In genomic region chr7:45641391-45642040, GRCm38 (mm10) we compare ENCODE assay signal across 9 mouse cellular contexts. TPM values are rescaled to one million over a fixed set of nuclear protein-coding genes. Genes with fewer than 3 reads are reported as not detected.
A peak's percentile ranks its signal among the peaks of the same experiment; 100 is the strongest.
DNase-seq lines count a peak whose midpoint lies in the region; ATAC-seq lines count a peak whose summit lies in the region.
"Had no signal": no experiment of that assay in that cellular context is flagged by ENCODE, and none has a peak within 500 bp of the region (broad histone marks: within the 10 kb centered on the region; RNA-seq: fewer than 3 reads in every experiment).

No protein-coding gene starts in this region.

- H3K4me2 ChIP-seq in forebrain, embryonic 12.5 days, result no peak overlapping the region
- H3K4me2 ChIP-seq in forebrain, embryonic 11.5 days (ENCODE audit: low read depth, low read length, severe bottlenecking), result no peak overlapping the region

- H3K9ac ChIP-seq in forebrain, embryonic 12.5 days, result no peak overlapping the region
- H3K9ac ChIP-seq in forebrain, embryonic 11.5 days (ENCODE audit: low read length), result no peak overlapping the region

- WGBS in forebrain, embryonic 12.5 days, result 74% methylated on average over 12 of the region's 17 CpGs
- WGBS in forebrain, embryonic 11.5 days, result 73% methylated on average over 17 of the region's 17 CpGs

- peaks cover 32% of the 10 kb centered on the region for H3K4me1 ChIP-seq in forebrain, embryonic 12.5 days
- H3K4me1 ChIP-seq in forebrain, embryonic 11.5 days (replicated peaks; ENCODE audit: control insufficient read depth, insufficient read depth, low read length), result peaks cover 15% of the 10 kb centered on the region

- no peak for DNase-seq in forebrain, embryonic 11.5 days (ENCODE audit: low spot score)
- DNase-seq in cerebellum, postnatal 25 days, result peak; percentile 68 to 77
- DNase-seq in heart, postnatal 14 days, result peak; percentile 61 to 71
- peak; percentile 37 to 58 for DNase-seq in lung, adult 18-20 months
- no peak for DNase-seq in spleen, postnatal 36 days (ENCODE audit: low spot score in 2 of 2)
- DNase-seq in B cell, adult 2 months, result no peak
- DNase-seq in spleen, adult 18-20 months, result no peak

- ATAC-seq in forebrain, embryonic 12.5 days (ENCODE audit: low FRiP score), result no peak
- no peak for ATAC-seq in forebrain, embryonic 11.5 days (replicated peaks; ENCODE audit: low FRiP score)

- intact Hi-C loops in heart, postnatal 14 days (cut with DNase I), result no loop called here

- H3K4me3 ChIP-seq in forebrain, embryonic 12.5 days (replicated peaks), result no peak overlapping the region
- H3K4me3 ChIP-seq in forebrain, embryonic 11.5 days (ENCODE audit: low read depth, low read length), result no peak overlapping the region

- peaks cover 17% of the 10 kb centered on the region for H3K27me3 ChIP-seq in forebrain, embryonic 12.5 days
- no peaks in the 10 kb centered on the region for H3K27me3 ChIP-seq in forebrain, embryonic 11.5 days (ENCODE audit: control insufficient read depth, insufficient read depth, low read length)

- H3K27ac ChIP-seq in forebrain, embryonic 12.5 days, result 0 out of 2 replicates have a peak overlapping the region, but pooled peaks have one; percentile 27
- H3K27ac ChIP-seq in forebrain, embryonic 11.5 days (ENCODE audit: low read depth, low read length), result no peak overlapping the region

- peaks cover 4% of the 10 kb centered on the region; the same call in 1 of the 2 replicates for H3K36me3 ChIP-seq in forebrain, embryonic 12.5 days (replicated peaks)
- no peaks in the 10 kb centered on the region for H3K36me3 ChIP-seq in forebrain, embryonic 11.5 days (ENCODE audit: control insufficient read depth, insufficient read depth, low read length)

- no peaks in the 10 kb centered on the region for H3K9me3 ChIP-seq in forebrain, embryonic 12.5 days
- H3K9me3 ChIP-seq in forebrain, embryonic 11.5 days (ENCODE audit: control insufficient read depth, low read length), result no peaks in the 10 kb centered on the region

RNA-seq across cellular contexts. Expression of gene Mamstr, which starts 1.7 kb away (rescaled TPM):
- polyA plus RNA-seq in forebrain, embryonic 12.5 days (2016; fragmentation: Nextera tagmentation; extraction: Ambion mirVana), result 2.6 and 3.1 TPM in 2 replicates
- 1.7 and 3.3 TPM in 2 replicates for polyA plus RNA-seq in forebrain, embryonic 11.5 days (2014; fragmentation: Nextera tagmentation; extraction: Ambion mirVana)
- total RNA-seq in heart, postnatal 14 days (2021), result 1 to 10 TPM; 6.4 to 6.9 TPM

RNA-seq across cellular contexts. Expression of gene Rasip1, which starts 14.2 kb away (rescaled TPM):
- 8.3 and 8.9 TPM in 2 replicates for polyA plus RNA-seq in forebrain, embryonic 12.5 days (2016; fragmentation: Nextera tagmentation; extraction: Ambion mirVana)
- 6.5 and 7.3 TPM in 2 replicates for polyA plus RNA-seq in forebrain, embryonic 11.5 days (2014; fragmentation: Nextera tagmentation; extraction: Ambion mirVana)
- total RNA-seq in heart, postnatal 14 days (2021), result 10 to 100 TPM; 42.6 to 42.8 TPM
- polyA plus RNA-seq: C2C12 had no signal

RNA-seq across cellular contexts. Expression of gene Izumo1, which starts 19.9 kb away (rescaled TPM):
- 0.13 TPM in 1 of 2 replicates, not detected in the other for polyA plus RNA-seq in forebrain, embryonic 12.5 days (2016; fragmentation: Nextera tagmentation; extraction: Ambion mirVana)
- polyA plus RNA-seq in forebrain, embryonic 11.5 days (2014; fragmentation: Nextera tagmentation; extraction: Ambion mirVana), result not detected in 2 replicates
- under 1 TPM; 0.54 to 0.67 TPM for total RNA-seq in heart, postnatal 14 days (2021)
- polyA plus RNA-seq: C2C12 had no signal

RNA-seq across cellular contexts. Expression of gene Fut1, which starts 24.4 kb away (rescaled TPM):
- 0.10 and 0.24 TPM in 2 replicates for polyA plus RNA-seq in forebrain, embryonic 12.5 days (2016; fragmentation: Nextera tagmentation; extraction: Ambion mirVana)
- polyA plus RNA-seq in forebrain, embryonic 11.5 days (2014; fragmentation: Nextera tagmentation; extraction: Ambion mirVana), result not detected in 2 replicates
- total RNA-seq in heart, postnatal 14 days (2021), result under 1 TPM in 1 of 2 experiments, not detected in 1; 0.12 TPM

RNA-seq across cellular contexts. Expression of gene Fut2, which starts 24.7 kb away (rescaled TPM):
- 0.11 TPM in 1 of 2 replicates, not detected in the other for polyA plus RNA-seq in forebrain, embryonic 12.5 days (2016; fragmentation: Nextera tagmentation; extraction: Ambion mirVana)
- 0.15 TPM in 1 of 2 replicates, not detected in the other for polyA plus RNA-seq in forebrain, embryonic 11.5 days (2014; fragmentation: Nextera tagmentation; extraction: Ambion mirVana)
- under 1 TPM; 0.37 to 0.69 TPM for total RNA-seq in heart, postnatal 14 days (2021)

Comparison
In these comparisons a context has a peak if more than half of its experiments do, and no peak if none do; other contexts are left out.
1. DNase-seq: peak in cerebellum, postnatal 25 days (2 of 2), heart, postnatal 14 days (2 of 2) and lung, adult 18-20 months (2 of 2); none in forebrain, embryonic 11.5 days (single experiment), spleen, postnatal 36 days (0 of 2), B cell, adult 2 months (0 of 2) and spleen, adult 18-20 months (0 of 2).